Mouse (Mus musculus): ENCODE measurements around the gene Fbxo2. TPM values are rescaled to one million over a fixed set of nuclear protein-coding genes. Genes with fewer than 3 reads are reported as not detected.
"Not testable (repeated sequence)": the region's sequence is repeated elsewhere in the genome, so short reads cannot be mapped to it uniquely, and the experiment has no call there.

Gene Fbxo2
- not detected for total RNA-seq (2021)
- long read RNA-seq, experiment 1, result 0 reads
- long read RNA-seq, experiment 2, result 0 reads

DNA sequence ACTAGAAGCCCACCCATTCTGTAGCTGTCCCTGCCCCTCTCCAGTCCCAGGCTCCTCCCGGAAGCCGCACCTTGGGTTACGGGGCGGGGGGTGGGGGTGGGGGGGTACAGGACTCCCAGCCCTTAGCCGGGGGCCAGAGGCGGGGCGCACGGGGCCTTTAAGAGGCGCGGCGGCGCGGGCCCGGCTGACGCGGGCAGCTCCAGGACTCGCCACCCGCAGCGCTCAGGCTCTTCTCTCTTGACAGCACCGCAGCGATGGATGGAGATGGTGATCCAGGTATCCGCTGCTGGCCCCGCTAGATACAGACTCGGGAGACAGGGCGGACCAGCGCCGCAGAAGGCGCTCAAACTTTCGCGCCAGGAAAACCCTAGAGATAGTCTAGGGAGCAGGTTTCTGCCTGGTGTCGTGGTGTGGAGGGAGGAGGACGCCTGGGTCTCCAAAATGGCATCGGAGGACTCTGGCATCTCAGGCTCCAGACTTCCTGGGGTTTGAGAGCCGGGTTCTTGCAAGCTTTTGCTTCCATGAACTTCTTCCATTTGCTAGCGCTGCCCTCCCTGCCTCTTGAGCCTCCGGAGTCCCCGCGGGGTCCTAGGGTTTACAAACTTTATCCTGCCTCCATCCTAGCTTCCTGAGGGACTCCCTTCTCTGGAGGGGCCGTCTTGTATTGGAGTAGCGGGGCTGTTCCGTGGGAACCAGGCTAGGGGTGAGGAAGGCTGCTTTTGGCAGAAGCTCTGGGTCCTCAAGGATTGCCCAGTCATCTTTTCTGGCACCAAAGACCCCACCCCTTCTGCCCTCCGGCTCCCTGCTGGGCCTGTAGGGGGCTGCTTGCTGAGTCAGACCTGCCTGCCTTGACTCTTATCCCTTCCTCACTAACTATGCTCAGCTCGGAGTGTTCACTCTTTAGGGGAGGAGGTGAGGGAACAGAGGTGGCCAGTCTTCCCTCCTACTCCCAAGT, at the start of gene Fbxo2, which contains the start of gene Fbxo44:
Gene Fbxo2, plus strand, starts transcription at position 186 of the 955 bp plus-strand sequence.
Gene Fbxo44, minus strand, starts transcription at position 47 of the 955 bp plus-strand sequence.
- intact Hi-C loops (cut with DNase I; ENCODE audit: low total_unique reads), result no loop called here
- DNase-seq, result no peak

DNA sequence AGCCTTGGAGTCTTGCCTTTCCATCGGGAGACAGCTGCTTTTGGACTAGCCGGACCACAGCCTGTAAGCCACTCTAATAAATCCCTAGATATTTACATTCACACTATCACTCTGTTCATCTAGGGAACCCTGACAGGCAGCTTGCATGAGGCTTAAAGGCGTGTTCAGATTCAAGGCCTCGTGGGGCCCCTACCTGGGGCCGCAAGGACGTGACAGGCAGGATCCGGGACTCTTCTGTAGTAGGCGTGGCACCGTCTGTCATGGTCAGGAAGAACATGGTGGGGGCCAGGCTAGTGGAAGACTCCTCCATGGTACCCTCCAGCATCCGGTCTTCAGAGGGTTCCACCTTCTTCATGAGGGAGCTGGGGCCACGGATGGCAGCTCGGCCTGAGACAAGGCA, 47.9 kb upstream of the Fbxo2 start:
- DNase-seq, result no peak
- intact Hi-C loops (cut with DNase I; ENCODE audit: low total_unique reads), result no loop called here

DNA sequence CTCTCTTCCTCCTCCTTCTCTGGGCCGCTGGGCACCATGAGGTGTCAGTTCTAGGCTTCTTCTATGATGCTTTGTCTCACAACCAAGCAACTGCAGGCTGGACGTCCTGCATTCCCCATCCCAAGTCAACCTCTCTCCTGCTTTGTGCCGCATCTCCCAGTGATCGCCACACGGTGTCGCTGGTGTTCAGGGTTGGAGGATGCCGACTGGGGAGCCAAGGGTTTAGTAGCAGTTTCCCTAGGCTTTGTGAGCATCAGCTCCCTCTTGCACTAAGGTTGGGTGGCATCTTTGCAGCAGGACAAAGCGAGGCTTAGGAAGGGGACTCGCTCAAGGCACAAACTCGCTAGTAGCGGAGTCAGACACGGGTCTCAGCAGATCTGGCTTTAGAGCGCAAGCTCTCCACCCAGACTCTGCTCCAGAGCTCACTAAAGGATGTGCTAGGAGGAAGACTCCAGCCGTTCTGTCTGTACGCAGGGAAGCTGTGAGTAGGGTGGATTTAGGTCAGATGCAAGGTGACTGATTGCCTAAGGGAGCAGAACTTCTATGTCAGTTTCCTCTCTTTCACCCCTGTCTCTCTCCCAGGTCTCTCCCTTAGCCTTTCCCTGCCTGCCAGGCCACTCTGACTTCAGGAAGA, 45.5 kb upstream of the Fbxo2 start:
- peak; percentile 84 for DNase-seq
- intact Hi-C loops (cut with DNase I; ENCODE audit: low total_unique reads), result loop anchor here (1.0 to 5.0 kb wide), 2 partner anchors 37 to 52 kb away; partner anchors contain the start of gene Fbxo6

DNA sequence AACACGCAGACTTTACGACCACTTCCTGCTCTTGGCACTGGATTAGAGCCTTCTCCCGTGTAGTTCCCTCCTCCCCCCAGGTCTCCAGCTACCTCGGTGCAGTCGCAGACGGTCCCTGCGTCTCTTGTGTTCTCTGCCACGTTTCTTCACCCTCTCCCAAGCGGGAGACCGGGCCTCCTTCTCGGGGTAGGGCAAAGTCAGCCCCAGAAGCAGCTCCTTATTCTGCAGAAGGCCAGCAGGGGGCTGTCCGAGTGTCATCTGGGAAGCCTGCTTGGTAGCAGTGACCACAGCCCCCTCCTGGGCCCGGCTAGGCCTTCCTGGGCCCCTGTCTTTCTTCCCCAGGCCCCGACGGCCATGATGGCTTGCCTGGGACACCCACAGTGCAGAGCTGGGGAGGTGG, 45.0 kb upstream of the Fbxo2 start:
- DNase-seq, result peak; percentile 47
- intact Hi-C loops (cut with DNase I; ENCODE audit: low total_unique reads), result loop anchor here (5.0 kb wide), 1 partner anchor 37 kb away; the partner anchor contains the start of gene Fbxo6

DNA sequence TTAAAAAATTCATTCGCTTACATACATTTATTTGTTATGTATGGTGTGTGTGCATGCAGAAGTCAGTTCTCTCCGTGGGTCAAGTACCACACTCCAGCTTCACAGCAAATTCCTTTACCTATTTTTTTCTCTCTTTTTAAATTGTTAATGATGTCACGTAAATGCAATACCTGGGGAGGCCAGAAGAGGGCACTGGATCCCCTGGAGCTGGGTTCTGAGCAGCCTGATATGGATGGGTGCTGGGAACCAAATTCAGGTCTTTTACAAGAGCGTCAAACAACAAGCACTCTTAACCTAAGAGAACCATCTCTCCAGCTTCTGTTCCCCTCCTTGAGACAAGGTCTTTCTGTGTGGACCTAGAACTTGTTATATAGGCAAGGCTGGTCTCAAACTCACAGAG, 43.8 kb upstream of the Fbxo2 start:
- intact Hi-C loops (cut with DNase I; ENCODE audit: low total_unique reads), result loop anchor here (5.0 kb wide), 1 partner anchor 36 kb away; the partner anchor contains the start of gene Fbxo6
- DNase-seq, result no peak

DNA sequence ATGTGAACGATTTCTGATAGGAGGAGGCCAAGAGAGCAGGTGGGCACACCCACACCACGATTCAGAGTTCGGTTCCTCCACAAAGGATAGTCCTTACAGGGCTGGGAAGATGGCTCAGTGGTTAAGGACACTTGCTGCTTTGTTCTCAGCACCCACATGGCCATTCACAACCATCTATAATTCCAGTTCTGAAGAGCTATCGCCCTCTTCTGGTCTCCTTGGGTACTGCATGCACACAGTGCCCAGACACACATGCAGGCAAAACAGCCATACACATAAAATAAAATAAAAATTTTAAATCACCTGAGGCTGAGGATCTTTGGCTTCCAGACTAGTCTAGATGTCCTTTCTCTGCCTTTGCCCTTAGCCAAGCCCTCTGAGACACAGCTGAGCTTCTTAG, 43.0 kb upstream of the Fbxo2 start:
- no peak for DNase-seq
- intact Hi-C loops (cut with DNase I; ENCODE audit: low total_unique reads), result loop anchor here (5.0 kb wide), 1 partner anchor 35 kb away; the partner anchor contains the start of gene Fbxo6

DNA sequence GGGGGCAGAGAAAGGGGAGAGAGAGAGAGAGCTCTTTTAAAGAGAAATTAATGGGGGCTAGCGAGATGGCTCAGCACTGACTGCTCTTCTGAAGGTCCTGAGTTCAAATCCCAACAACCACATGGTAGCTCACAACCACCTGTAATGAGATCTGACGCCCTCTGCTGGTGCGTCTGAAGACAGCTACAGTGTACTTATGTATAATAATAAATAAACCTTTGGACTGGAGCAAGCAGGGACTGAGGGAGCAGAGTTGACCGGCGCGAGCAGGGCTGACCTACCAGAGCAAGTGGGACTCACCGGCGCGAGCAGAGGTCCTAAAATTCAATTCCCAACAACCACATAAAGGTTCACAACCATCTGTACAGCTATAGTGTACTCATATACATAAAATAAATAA, 40.8 kb upstream of the Fbxo2 start:
- intact Hi-C loops (cut with DNase I; ENCODE audit: low total_unique reads), result loop anchor here (5.0 kb wide), 1 partner anchor 33 kb away; the partner anchor contains the start of gene Fbxo6

DNA sequence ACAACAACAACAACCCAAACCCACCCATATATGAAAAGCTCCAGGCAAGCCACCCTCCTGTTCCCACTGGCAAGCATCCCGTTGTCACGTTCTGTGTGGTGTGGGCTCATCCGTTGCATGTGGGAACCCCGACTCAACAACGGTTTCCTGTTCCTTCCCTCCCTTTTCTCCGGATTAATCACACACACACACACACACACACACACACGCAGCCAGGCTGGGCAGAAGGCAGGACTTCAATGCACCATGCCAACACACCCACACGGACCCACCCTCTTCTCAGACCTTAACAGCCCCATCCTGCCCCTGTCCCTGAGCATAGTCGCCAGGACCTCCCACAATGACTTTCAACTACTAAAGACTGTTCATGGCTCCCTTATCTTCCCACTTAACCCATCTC, 39.9 kb upstream of the Fbxo2 start:
- intact Hi-C loops (cut with DNase I; ENCODE audit: low total_unique reads), result no loop called here
- no peak for DNase-seq

More for the DNA sequence above, 40.8 kb upstream of the Fbxo2 start:
- DNase-seq, result not testable (repeated sequence)

DNA sequence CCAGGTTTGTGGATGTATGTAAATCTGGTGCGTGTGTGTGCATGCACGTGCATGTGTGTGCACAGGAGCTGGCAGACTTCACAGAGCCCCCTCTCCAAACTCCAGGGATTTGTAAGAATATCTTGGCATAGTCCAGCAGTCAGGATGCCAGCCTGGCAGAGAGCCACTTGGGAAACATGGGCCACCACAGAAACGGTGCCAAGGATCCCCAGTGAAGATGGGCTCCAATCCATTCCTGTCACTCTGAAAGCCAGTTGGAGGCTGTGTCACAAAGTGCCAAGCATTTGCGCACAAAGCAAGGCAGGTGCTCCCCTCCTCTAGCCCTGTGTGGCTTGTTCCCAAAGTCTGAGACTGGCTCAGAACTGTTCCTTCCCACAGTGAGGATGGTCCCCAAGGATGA, 39.1 kb upstream of the Fbxo2 start:
- no peak for DNase-seq
- intact Hi-C loops (cut with DNase I; ENCODE audit: low total_unique reads), result no loop called here

DNA sequence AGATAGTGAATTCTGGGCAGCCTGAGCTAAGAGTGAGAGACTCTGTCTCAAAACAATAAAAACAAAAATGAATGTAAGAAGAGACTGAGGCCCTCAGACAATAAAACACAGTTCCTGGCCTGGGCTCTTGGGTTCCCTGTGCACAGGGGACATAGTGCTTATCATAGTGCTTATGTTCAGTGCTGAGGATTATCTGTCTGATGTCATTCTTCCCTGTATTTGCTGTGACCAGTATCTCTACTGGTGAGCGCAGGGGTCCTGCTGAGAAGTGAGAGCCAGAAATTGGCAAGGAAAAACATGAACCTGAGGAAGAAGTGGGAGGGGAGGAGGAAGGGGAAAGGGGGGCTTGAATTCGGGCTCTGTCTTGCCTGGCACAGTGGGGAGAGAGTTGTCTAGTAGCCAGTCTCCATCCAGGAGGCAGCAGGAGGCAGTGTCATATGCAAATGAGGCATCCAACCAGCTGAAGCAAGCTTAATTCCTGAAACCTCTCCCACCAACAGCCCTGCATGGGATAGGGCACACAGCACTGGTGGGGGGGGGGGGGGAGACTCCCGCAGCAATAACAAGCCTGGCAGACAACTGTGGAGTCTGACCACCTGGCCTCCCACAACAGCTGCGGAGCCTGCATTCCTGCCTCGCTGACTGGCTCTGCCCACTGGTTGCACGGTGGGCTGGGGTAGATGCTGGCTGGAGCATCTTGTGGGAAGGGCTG, 38.3 kb upstream of the Fbxo2 start:
- no peak for DNase-seq
- intact Hi-C loops (cut with DNase I; ENCODE audit: low total_unique reads), result no loop called here

DNA sequence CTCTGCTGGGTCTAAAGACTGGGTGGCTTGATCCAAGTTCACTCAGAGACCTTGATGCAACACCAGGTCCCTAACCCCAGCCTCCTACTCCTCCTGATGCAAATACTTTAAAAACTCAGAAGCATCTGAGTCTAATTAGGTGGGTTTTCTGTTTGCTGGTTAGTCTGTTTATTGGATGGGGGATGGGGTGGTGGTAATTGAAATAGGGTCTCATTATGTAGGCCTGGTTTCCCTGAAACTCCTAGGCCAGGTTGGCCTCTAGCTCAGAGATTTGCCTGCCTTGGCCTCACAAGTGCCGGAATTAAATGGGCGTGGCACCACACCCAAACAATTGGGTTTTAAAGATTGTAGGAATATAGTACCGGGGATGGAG, 37.7 kb upstream of the Fbxo2 start:
- intact Hi-C loops (cut with DNase I; ENCODE audit: low total_unique reads), result no loop called here
- DNase-seq, result no peak

DNA sequence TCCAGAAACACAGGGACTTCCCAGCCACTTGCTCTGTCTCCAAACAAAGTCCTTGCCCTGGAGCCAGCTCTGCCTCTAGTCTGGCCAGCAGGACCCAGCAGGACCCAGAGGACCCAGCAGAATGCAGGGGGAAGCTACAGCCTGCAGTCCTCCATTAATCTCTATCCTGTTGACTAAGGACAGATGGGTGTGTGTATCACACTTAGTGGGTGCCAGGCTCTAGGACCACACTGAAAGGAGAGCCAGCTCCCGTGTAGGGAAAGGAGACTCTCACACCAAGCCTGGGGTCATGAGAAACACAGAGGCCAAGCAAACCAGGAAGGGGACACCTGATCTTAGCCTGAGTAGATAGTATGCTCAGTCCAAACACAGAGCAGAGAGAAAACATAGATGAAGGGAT, 32.2 kb upstream of the Fbxo2 start:
- DNase-seq, result no peak
- intact Hi-C loops (cut with DNase I; ENCODE audit: low total_unique reads), result no loop called here

DNA sequence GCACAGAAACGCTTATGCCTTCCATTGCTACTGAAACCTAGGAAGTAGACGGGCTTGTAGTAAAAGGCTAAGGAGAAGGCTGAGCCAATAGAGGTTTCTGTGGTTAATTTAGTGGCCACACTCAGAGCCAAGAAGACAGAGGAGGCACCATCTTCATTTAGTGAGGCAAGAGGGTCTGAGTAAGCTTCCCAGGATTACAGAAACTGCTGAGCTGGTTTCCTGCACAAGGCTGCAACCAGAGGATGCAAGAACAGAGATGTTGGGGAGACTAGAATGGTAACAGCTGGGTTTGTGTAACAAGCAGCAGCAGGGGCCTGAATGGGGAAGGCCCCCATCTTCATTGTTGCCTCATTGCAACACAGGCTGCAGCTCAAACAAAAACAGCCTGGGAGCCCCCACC, 31.7 kb upstream of the Fbxo2 start:
- intact Hi-C loops (cut with DNase I; ENCODE audit: low total_unique reads), result no loop called here
- DNase-seq, result no peak

DNA sequence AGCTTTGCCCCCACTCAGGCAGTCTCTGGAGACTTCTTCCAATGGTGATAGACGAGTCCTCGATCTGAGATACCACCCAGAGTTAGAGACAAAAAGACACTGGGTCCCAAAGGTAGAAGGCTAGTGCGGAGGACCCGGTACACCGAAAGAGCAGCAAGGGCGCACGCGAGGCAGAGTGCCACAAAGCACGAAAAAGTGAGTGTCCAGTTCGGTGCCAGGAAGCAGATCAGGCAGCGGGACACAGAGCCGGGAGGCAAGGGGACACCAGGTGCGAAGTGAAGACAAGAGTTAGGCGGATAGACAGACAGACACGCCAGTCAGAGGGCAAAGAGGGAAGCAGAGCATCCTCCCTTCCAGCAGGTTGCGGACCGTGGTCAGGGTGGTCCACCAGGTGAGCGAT, 30.3 kb upstream of the Fbxo2 start, which contains the start of gene Mad2l2:
Gene Mad2l2, plus strand, starts transcription at position 252 of the 400 bp plus-strand sequence.
- no peak for DNase-seq
- intact Hi-C loops (cut with DNase I; ENCODE audit: low total_unique reads), result no loop called here

DNA sequence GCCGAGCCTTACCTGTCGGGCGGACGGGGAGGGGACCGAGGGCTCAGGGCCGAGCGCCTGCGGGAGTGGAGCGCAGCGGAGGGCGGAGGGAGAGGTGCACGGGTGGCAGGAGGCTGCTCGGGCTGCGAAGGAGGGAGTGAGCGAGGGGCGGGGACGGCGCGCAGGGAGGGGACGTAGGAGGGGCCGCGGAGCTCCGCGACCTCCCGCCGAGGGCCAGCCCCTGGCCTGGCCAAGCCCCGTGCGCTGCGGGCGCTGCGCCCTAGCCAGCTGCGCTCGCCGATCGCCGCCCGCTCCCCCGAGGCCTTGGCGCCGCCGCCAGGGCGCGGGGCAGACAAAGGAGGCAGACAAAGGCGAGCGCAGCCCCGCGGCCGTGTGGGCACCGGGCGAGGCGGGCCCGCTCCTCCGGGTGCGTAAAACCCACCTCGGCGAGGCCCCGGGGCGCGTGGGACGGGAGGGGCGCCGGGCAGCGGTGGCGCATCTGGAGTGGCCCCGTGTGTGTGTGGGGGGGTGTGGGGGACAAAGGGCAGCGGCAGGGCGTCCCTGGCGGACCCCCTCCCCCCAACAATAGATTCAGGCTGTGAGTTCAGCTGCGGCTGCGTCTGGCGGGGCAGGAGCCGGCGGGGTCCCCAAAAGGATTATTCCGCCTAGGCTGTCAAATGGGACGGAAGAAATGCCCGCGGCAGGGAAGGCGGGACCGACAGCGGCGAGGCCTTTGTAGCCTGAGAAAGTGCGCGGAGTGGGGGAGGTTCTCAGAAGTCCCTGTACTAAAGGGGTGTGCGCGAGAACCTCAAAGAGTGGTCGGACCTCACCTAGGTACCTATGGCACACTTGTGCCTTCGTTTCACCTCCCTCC, 29.6 kb upstream of the Fbxo2 start, which contains the start of gene Draxin:
Gene Draxin, minus strand, starts transcription at position 138 of the 853 bp plus-strand sequence.
- DNase-seq, result no peak
- intact Hi-C loops (cut with DNase I; ENCODE audit: low total_unique reads), result no loop called here

DNA sequence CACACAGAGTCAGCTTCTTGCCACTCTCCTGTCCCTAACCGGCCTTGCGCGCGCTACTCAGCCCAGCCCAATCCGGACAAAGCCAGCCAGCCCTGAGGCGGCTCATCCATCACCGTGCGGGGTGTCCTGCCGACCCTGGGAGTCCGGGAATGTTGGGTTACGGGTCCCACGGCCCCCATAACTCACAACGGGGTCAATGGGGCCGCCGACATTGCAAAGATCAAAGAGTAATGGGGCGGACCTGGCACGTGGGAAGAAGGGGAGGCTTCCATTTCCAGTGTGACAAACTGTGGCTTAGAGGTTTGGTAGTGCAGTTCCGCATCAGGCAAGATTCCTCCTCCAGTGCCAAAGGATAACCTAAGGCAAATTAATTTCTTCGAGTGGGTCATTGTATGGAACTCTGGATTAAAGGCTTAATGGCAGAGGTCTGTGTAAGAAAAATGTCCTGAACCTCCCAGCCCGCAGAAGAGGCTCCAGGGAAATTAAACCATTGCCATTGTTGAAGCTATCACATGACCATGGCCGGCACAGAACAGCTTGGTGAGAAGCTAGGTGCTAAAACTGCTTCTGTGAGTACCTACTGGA, 28.8 kb upstream of the Fbxo2 start:
- no peak for DNase-seq
- intact Hi-C loops (cut with DNase I; ENCODE audit: low total_unique reads), result no loop called here

DNA sequence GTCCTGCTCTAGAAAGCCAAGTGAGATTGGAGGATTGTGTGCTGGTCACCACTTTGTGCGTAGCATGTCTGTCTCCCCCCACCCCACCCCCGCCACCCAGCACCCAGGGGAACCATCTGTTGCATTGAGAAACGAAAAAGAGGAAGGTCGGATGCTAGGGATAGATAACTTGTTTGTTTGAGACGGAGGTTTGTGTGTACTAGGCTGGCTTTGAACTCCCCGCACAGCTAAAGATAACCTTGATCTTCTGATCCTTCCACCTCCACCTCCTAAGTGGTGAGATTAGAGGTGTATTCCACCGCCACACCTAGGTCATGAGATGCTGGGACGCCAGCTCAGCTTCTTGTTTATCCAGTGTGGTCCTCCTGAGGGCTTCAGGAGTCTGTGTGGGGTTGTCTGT, 25.4 kb upstream of the Fbxo2 start:
- no peak for DNase-seq

DNA sequence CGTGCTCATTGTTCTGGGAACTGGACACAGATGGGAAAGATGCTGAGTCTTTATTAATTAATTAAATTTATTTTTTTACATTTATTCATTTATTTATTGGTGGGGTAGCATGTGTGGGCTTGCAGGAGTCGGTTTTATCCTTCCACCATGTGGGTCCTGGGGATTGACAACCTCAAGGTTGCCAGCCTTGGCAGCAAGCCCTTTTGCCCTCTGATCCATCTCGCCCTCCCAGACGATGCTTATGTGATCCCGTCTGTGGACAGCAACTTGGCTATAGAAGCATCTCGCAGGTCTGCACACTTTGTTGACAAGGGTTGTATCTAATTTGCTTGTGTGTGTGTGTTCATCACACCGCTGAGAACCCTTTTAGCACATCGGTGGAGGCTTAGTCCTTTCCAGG, 22.9 kb upstream of the Fbxo2 start:
- intact Hi-C loops (cut with DNase I; ENCODE audit: low total_unique reads), result no loop called here
- DNase-seq, result no peak

More for the DNA sequence above, 25.4 kb upstream of the Fbxo2 start:
- intact Hi-C loops (cut with DNase I; ENCODE audit: low total_unique reads), result no loop called here

All from gastrocnemius, postnatal 14 days (tissue).